Mouse (Mus musculus) liver, embryonic 14.5 days (tissue): ENCODE measurements at regions not wholly inside any gene's neighbourhood (a gene's known extent, or its start where the extent isn't known, plus 50 kb on each side); places are given as distances from the start of the nearest gene placed in this dataset.

Experiments used
- ATAC-seq: fragments of 200-750 bp; cut with Nextera tagmentation; 2 replicates; pipeline ENCODE4 v1.8.0; 2017; ENCODE audit warnings: moderate number of reproducible peaks, mild to moderate bottlenecking, moderate library complexity; ENCODE audit not compliant: insufficient read depth
- DNase-seq, 3 experiments: peaks; one replicate each; pipeline ENCODE4 v3.0.0-alpha.2; 2012 to 2013; ENCODE audit warnings: low read depth in 3 of 3, low spot score in 3 of 3
- H3K27ac ChIP-seq: fragments of 300-500 bp; sonication (generic); 2 replicates; pipeline ENCODE4 v1.5.1; 2014; ENCODE audit warnings: moderate library complexity, mild to moderate bottlenecking, control low read depth, inconsistent platforms
- H3K27me3 ChIP-seq: fragments of 300-500 bp; sonication (generic); 2 replicates; pipeline ENCODE4 v1.6.1; 2014; ENCODE audit warnings: mild to moderate bottlenecking, low read length, moderate library complexity; ENCODE audit not compliant: control insufficient read depth, insufficient read depth
- H3K36me3 ChIP-seq: fragments of 300-500 bp; sonication (generic); replicated peaks from 2 replicates; pipeline ENCODE4 v1.6.1; 2014; ENCODE audit warnings: low read depth; ENCODE audit not compliant: control insufficient read depth, insufficient read depth
- H3K4me1 ChIP-seq, 2 experiments: fragments of 200-500 bp in 1 of 2; fragments of 300-500 bp in 1 of 2; sonication (generic) in 1 of 2; replicated peaks; 2 replicates each; pipeline ENCODE4 v1.6.1; 2012 to 2014; ENCODE audit warnings: antibody characterized with exemption in 1 of 2, inconsistent platforms in 1 of 2, low read length in 1 of 2; ENCODE audit not compliant: control insufficient read depth in 2 of 2, insufficient read depth in 2 of 2
- H3K4me2 ChIP-seq: fragments of 300-500 bp; sonication (generic); 2 replicates; pipeline ENCODE4 v1.6.1; 2014; ENCODE audit warnings: low read depth, mild to moderate bottlenecking, control low read depth, moderate library complexity
- H3K4me3 ChIP-seq, 2 experiments: fragments of 200-500 bp in 1 of 2; fragments of 300-500 bp in 1 of 2; sonication (generic) in 1 of 2; 2 replicates each; pipeline ENCODE4 v1.5.1; 2012 to 2014; ENCODE audit warnings: low read depth in 2 of 2, low read length in 2 of 2, mild to moderate bottlenecking in 2 of 2, control low read depth in 1 of 2, inconsistent platforms in 1 of 2, moderate library complexity in 1 of 2; ENCODE audit not compliant: insufficient read depth in 1 of 2
- H3K9ac ChIP-seq: fragments of 300-500 bp; sonication (generic); replicated peaks from 2 replicates; pipeline ENCODE4 v1.6.1; 2014; ENCODE audit warnings: mild to moderate bottlenecking, control low read depth, moderate library complexity
- H3K9me3 ChIP-seq: fragments of 300-500 bp; sonication (generic); 2 replicates; pipeline ENCODE4 v1.6.1; 2016; ENCODE audit warnings: low read length, mixed read lengths; ENCODE audit not compliant: control insufficient read depth
- CTCF ChIP-seq: IDR thresholded peaks from 2 replicates; pipeline ENCODE4 v1.5.1; 2016; ENCODE audit warnings: antibody characterized with exemption, low read depth, control low read depth
- EP300 ChIP-seq: IDR thresholded peaks from 2 replicates; pipeline ENCODE4 v1.6.1; 2016; ENCODE audit warnings: antibody characterized with exemption, low read depth

- no peaks in the 10 kb centered on the region for H3K9me3 ChIP-seq
- H3K4me1 ChIP-seq, result no peaks in the 10 kb centered on the region
- no peak overlapping the region for H3K4me2 ChIP-seq
- ATAC-seq, result no peak
- no peaks in the 10 kb centered on the region for H3K36me3 ChIP-seq
- no peak overlapping the region for H3K9ac ChIP-seq
- no peak for TF ChIP-seq CTCF
- no peak for TF ChIP-seq EP300
- no peak overlapping the region for H3K4me3 ChIP-seq
- no peaks in the 10 kb centered on the region for H3K27me3 ChIP-seq
- DNase-seq, result no peak
- no peak overlapping the region for H3K27ac ChIP-seq
Measured at GRCm38 (mm10) chr17:94808758-94809157, 58.9 kb upstream of the Mettl4 start.
